Mouse (Mus musculus): Measurements from ENCODE around the gene Uso1.

- TF ChIP-seq EP300 (IDR thresholded peaks at IDR 0.05; ENCODE audit: low read depth) (no peak), CTCF (IDR thresholded peaks at IDR 0.05; ENCODE audit: low read depth) (no peak)
Measured at GRCm38 (mm10) chr5:92234939-92235557, 97.3 kb downstream of the Uso1 start.
